Mouse (Mus musculus): ENCODE data around the gene Foxd1. TPM values are rescaled to one million over a fixed set of nuclear protein-coding genes. Genes with fewer than 3 reads are reported as not detected.

Foxd1 gene
- polyA plus RNA-seq, 2 experiments: under 0.01 TPM; not detected in 1

DNA sequence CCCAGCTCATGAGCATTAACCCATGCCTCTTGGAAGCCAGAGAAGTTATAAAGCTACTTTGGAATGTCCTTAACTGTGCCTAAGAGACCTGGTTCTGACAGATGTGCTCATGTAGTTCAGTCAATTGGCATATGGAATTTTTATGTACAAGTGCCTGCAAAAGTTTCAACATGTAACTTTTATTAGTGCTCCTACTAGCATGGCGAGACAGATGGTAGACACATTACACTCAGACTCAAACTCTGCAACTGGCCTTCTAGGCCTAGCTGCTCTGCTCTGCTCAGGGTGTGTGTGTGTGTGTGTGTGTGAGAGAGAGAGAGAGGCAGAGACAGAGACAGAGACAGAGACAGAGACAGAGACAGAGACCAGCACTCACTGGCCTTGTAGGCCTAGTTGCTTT lies 17.8 kb upstream of the Foxd1 start:
- Histone ChIP-seq H3K4me1 (replicated peaks; ENCODE audit: control insufficient read depth in 2 of 2, insufficient read depth in 2 of 2, low read length in 1 of 2) (no peaks in the 10 kb centered on the region), H3K9ac (replicated peaks) (no peak overlapping the region), H3K27me3 (ENCODE audit: control insufficient read depth, insufficient read depth, low read length) (no peaks in the 10 kb centered on the region), H3K4me3 (ENCODE audit: insufficient read depth in 1 of 2, low read depth in 2 of 2, low read length in 2 of 2) (no peak overlapping the region), H3K4me2 (ENCODE audit: low read depth) (no peak overlapping the region), H3K9me3 (ENCODE audit: control insufficient read depth, low read length) (no peaks in the 10 kb centered on the region), H3K36me3 (replicated peaks; ENCODE audit: control insufficient read depth, insufficient read depth, low read depth) (no peaks in the 10 kb centered on the region), H3K27ac (no peak overlapping the region)
- no peak for TF ChIP-seq EP300 (IDR thresholded peaks at IDR 0.05; ENCODE audit: low read depth)
- TF ChIP-seq CTCF (IDR thresholded peaks at IDR 0.05; ENCODE audit: low read depth): no peak
- DNase-seq (ENCODE audit: low read depth in 3 of 3, low spot score in 3 of 3): no peak
- WGBS (ENCODE audit: insufficient replicate concordance): 71% methylated on average over 1 of the region's 1 CpGs
- no peak for ATAC-seq (ENCODE audit: insufficient read depth)

DNA sequence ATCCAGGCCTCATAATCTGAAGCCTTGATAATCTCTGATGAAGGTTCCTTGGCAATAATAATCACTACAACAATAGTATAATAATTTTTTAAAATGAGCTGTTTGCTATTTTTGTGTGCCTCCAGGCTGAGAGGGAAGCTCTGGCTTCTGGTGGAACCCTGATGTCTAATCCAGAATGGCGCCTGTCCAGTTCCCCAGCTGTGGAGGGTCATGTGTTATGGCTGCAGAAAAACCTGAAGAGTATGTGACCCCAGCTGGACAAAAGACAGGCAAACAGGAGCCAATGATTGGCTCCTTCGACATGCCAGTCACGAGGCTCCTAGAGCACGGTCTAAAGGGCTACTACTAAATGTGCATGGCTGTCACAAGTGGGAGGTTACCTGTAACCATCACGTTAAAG lies 13.5 kb upstream of the Foxd1 start:
- DNase-seq (ENCODE audit: low read depth in 3 of 3, low spot score in 3 of 3): no peak
- 50% methylated on average over 5 of the region's 5 CpGs for WGBS (ENCODE audit: insufficient replicate concordance)
- Histone ChIP-seq H3K27me3 (ENCODE audit: control insufficient read depth, insufficient read depth, low read length) (no peaks in the 10 kb centered on the region), H3K27ac (no peak overlapping the region), H3K4me2 (ENCODE audit: low read depth) (no peak overlapping the region), H3K9me3 (ENCODE audit: control insufficient read depth, low read length) (no peaks in the 10 kb centered on the region), H3K36me3 (replicated peaks; ENCODE audit: control insufficient read depth, insufficient read depth, low read depth) (no peaks in the 10 kb centered on the region), H3K9ac (replicated peaks) (no peak overlapping the region), H3K4me1 (replicated peaks; ENCODE audit: control insufficient read depth in 2 of 2, insufficient read depth in 2 of 2, low read length in 1 of 2) (no peaks in the 10 kb centered on the region), H3K4me3 (ENCODE audit: insufficient read depth in 1 of 2, low read depth in 2 of 2, low read length in 2 of 2) (no peak overlapping the region)
- no peak for TF ChIP-seq CTCF (IDR thresholded peaks at IDR 0.05; ENCODE audit: low read depth)
- no peak for TF ChIP-seq EP300 (IDR thresholded peaks at IDR 0.05; ENCODE audit: low read depth)
- no peak for ATAC-seq (ENCODE audit: insufficient read depth)

DNA sequence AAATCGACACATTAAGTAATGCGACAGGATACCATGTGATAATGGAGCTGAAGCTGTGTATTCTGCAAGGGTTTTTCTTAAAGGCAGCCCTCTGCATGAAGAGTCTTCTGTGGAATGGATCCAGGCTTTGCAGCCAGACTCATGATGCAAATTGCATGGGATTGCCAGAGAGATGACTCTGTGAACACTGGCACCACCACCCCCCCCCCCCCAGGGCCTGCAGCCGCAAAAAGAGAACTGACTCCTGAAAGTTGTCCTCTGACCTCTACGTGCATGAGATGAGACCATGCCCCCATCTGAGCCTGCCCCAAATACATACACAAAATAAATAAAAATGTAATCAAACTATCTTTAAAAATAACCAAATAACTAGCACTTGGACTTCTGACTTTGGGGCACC lies 4.6 kb upstream of the Foxd1 start:
- no peaks in the 10 kb centered on the region for H3K9me3 ChIP-seq (ENCODE audit: control insufficient read depth, low read length)
- peaks cover 42% of the 10 kb centered on the region for H3K27me3 ChIP-seq (ENCODE audit: control insufficient read depth, insufficient read depth, low read length)
- ATAC-seq (ENCODE audit: insufficient read depth): no peak
- H3K4me3 ChIP-seq (ENCODE audit: insufficient read depth in 1 of 2, low read depth in 2 of 2, low read length in 2 of 2): no peak overlapping the region
- DNase-seq (ENCODE audit: low read depth in 3 of 3, low spot score in 3 of 3): no peak
- 60% methylated on average over 4 of the region's 4 CpGs for WGBS (ENCODE audit: insufficient replicate concordance)
- no peak overlapping the region for H3K9ac ChIP-seq (replicated peaks)
- TF ChIP-seq CTCF (IDR thresholded peaks at IDR 0.05; ENCODE audit: low read depth): no peak
- TF ChIP-seq EP300 (IDR thresholded peaks at IDR 0.05; ENCODE audit: low read depth): no peak
- H3K27ac ChIP-seq: no peak overlapping the region
- H3K4me2 ChIP-seq (ENCODE audit: low read depth): no peak overlapping the region
- no peaks in the 10 kb centered on the region for H3K36me3 ChIP-seq (replicated peaks; ENCODE audit: control insufficient read depth, insufficient read depth, low read depth)
- H3K4me1 ChIP-seq (replicated peaks; ENCODE audit: control insufficient read depth in 2 of 2, insufficient read depth in 2 of 2, low read length in 1 of 2): no peaks in the 10 kb centered on the region

DNA sequence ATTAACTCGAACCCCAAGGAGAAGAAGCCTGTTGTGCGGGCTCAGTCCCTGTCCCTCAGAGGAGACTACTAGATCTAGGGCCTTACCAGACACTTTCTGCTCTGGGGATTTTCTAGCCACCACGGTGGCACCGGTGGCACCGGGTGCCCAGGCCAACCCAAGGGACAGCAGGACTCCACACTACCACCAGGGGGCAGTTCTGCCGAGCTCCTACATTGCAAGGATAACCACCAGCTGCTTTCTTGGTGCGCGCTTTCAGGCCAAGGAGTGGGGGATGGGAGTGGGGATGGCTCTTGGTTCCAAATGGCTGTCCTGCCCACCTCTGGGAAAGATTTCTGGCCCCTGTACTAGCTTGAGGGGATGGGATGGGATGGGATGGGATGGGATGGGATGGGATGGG lies 2.5 kb upstream of the Foxd1 start:
- H3K9ac ChIP-seq (replicated peaks): no peak overlapping the region
- 6% methylated on average over 8 of the region's 8 CpGs for WGBS (ENCODE audit: insufficient replicate concordance)
- H3K4me2 ChIP-seq (ENCODE audit: low read depth): no peak overlapping the region
- H3K27me3 ChIP-seq (ENCODE audit: control insufficient read depth, insufficient read depth, low read length): peaks cover 60% of the 10 kb centered on the region
- H3K4me1 ChIP-seq (replicated peaks; ENCODE audit: control insufficient read depth in 2 of 2, insufficient read depth in 2 of 2, low read length in 1 of 2): no peaks in the 10 kb centered on the region
- H3K4me3 ChIP-seq (ENCODE audit: insufficient read depth in 1 of 2, low read depth in 2 of 2, low read length in 2 of 2): no peak overlapping the region
- DNase-seq (ENCODE audit: low read depth in 3 of 3, low spot score in 3 of 3) (no peak), ATAC-seq (ENCODE audit: insufficient read depth) (no peak)
- H3K27ac ChIP-seq: no peak overlapping the region
- no peaks in the 10 kb centered on the region for H3K36me3 ChIP-seq (replicated peaks; ENCODE audit: control insufficient read depth, insufficient read depth, low read depth)
- H3K9me3 ChIP-seq (ENCODE audit: control insufficient read depth, low read length): no peaks in the 10 kb centered on the region
- TF ChIP-seq CTCF (IDR thresholded peaks at IDR 0.05; ENCODE audit: low read depth): peak; percentile 71
- no peak for TF ChIP-seq EP300 (IDR thresholded peaks at IDR 0.05; ENCODE audit: low read depth)

DNA sequence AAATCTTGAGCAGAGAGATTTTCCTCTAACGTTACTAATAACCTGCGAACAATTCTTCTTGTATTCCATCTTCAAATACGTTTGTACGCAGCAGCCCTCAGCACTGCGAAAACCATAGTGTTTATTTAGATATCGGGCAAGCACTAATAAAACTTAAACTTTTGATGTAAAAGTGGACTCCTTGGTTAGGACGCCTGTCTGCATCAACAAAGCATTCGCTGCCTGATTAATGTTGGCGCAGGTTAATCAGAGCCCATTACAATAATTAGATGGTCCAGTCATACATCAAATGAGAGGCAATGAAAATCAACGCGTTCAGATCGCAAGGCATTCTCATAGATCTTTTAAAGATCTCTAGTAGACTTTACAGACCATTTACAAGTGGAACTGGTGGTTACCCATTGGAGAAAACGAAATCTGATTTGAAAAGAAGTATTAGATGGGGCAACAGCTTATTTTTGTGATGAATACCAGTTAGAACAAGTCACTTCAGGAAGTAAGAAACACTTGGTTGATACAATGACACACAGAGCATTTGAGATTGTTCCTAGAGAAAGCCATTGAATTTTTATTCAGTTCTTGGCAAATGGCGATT lies 1.6 kb upstream of the Foxd1 start:
- ATAC-seq (ENCODE audit: insufficient read depth) (no peak), DNase-seq (ENCODE audit: low read depth in 3 of 3, low spot score in 3 of 3) (no peak)
- H3K36me3 ChIP-seq (replicated peaks; ENCODE audit: control insufficient read depth, insufficient read depth, low read depth): no peaks in the 10 kb centered on the region
- WGBS (ENCODE audit: insufficient replicate concordance): 10% methylated on average over 14 of the region's 14 CpGs
- no peaks in the 10 kb centered on the region for H3K4me1 ChIP-seq (replicated peaks; ENCODE audit: control insufficient read depth in 2 of 2, insufficient read depth in 2 of 2, low read length in 1 of 2)
- no peak overlapping the region for H3K4me2 ChIP-seq (ENCODE audit: low read depth)
- no peak overlapping the region for H3K9ac ChIP-seq (replicated peaks)
- H3K4me3 ChIP-seq (ENCODE audit: insufficient read depth in 1 of 2, low read depth in 2 of 2, low read length in 2 of 2): no peak overlapping the region
- no peak overlapping the region for H3K27ac ChIP-seq
- no peaks in the 10 kb centered on the region for H3K9me3 ChIP-seq (ENCODE audit: control insufficient read depth, low read length)
- peaks cover 69% of the 10 kb centered on the region for H3K27me3 ChIP-seq (ENCODE audit: control insufficient read depth, insufficient read depth, low read length)
- TF ChIP-seq CTCF (IDR thresholded peaks at IDR 0.05; ENCODE audit: low read depth) (no peak), EP300 (IDR thresholded peaks at IDR 0.05; ENCODE audit: low read depth) (no peak)

Measured in liver, embryonic 14.5 days (tissue).